ENCODE assay signal across 8 mouse cellular contexts in genomic region chr5:31926551-31926950, GRCm38 (mm10).
DNase-seq lines count a peak whose midpoint lies in the region; ATAC-seq and TF ChIP-seq lines count a peak whose summit lies in the region.

No protein-coding gene starts in this region.

- DNase-seq in cerebellum, adult 2 months: no peak
- no peak for DNase-seq in cerebellum, postnatal 36 days
- DNase-seq in liver, adult 2 months (ENCODE audit: extremely low read depth, low read depth, low spot score): peak; percentile 15
- DNase-seq in liver, embryonic 11.5 days (ENCODE audit: low spot score): no peak
- DNase-seq in induced T-regulatory cell, adult 2 months (ENCODE audit: low read depth): peak; percentile 78
- DNase-seq in testis, postnatal 10 days (ENCODE audit: low spot score): peak; percentile 59
- DNase-seq in left cerebral cortex, adult 18-20 months (ENCODE audit: low spot score in 2 of 2): no peak
- no peak for DNase-seq in left cerebral cortex, adult 11 months (ENCODE audit: low spot score)

- no peaks in the 10 kb centered on the region for H3K4me1 ChIP-seq in cerebellum, adult 2 months (ENCODE audit: control insufficient read depth, insufficient read depth, low read length)
- H3K4me1 ChIP-seq in liver, adult 2 months (ENCODE audit: control insufficient read depth, insufficient read depth, low read length): peaks cover 2% of the 10 kb centered on the region; the same call in 1 of the 2 replicates
- no peaks in the 10 kb centered on the region for H3K4me1 ChIP-seq in liver, embryonic 11.5 days (replicated peaks; ENCODE audit: control insufficient read depth, insufficient read depth, low read length)

- H3K4me2 ChIP-seq in liver, embryonic 11.5 days: no peak overlapping the region

- 100% methylated on average over 1 of the region's 1 CpGs for WGBS in cerebellum, adult 2 months
- WGBS in liver, adult 2 months: 96% methylated on average over 1 of the region's 1 CpGs
- 68% methylated on average over 1 of the region's 1 CpGs for WGBS in liver, embryonic 11.5 days

- no peak overlapping the region for H3K4me3 ChIP-seq in cerebellum, adult 2 months (replicated peaks; ENCODE audit: insufficient read depth, low read depth, low read length)
- no peak overlapping the region for H3K4me3 ChIP-seq in liver, adult 2 months (ENCODE audit: insufficient read depth, low read depth, low read length)
- H3K4me3 ChIP-seq in liver, embryonic 11.5 days (ENCODE audit: low read depth, low read length): no peak overlapping the region

- no peaks in the 10 kb centered on the region for H3K27me3 ChIP-seq in cerebellum, adult 2 months (ENCODE audit: control insufficient read depth, insufficient read depth, low read length)
- no peaks in the 10 kb centered on the region for H3K27me3 ChIP-seq in liver, adult 2 months (ENCODE audit: control insufficient read depth, insufficient read depth, low read length)
- no peaks in the 10 kb centered on the region for H3K27me3 ChIP-seq in liver, embryonic 11.5 days (replicated peaks; ENCODE audit: control insufficient read depth, insufficient read depth, low read length)

- no peaks in the 10 kb centered on the region for H3K79me2 ChIP-seq in liver, adult 2 months (ENCODE audit: control insufficient read depth, insufficient read depth, low read length)

- no peak for ATAC-seq in liver, embryonic 11.5 days (replicated peaks; ENCODE audit: low FRiP score)

- H3K36me3 ChIP-seq in liver, adult 2 months (ENCODE audit: control insufficient read depth, insufficient read depth, low read length): no peaks in the 10 kb centered on the region
- H3K36me3 ChIP-seq in liver, embryonic 11.5 days (ENCODE audit: control insufficient read depth, insufficient read depth, low read length): no peaks in the 10 kb centered on the region

- TF ChIP-seq CTCF in cerebellum, adult 2 months (IDR thresholded peaks at IDR 0.05; ENCODE audit: borderline replicate concordance, insufficient read depth, low read depth, low read length): peak; percentile 27; the same call in 1 of the 2 replicates
- TF ChIP-seq CTCF in liver, adult 2 months (IDR thresholded peaks at IDR 0.05; ENCODE audit: low read depth, low read length): peak; percentile 78

- TF ChIP-seq POLR2A in cerebellum, adult 2 months (IDR thresholded peaks at IDR 0.05; ENCODE audit: borderline replicate concordance, insufficient read depth, low read length): no peak
- TF ChIP-seq POLR2A in liver, adult 2 months (IDR thresholded peaks at IDR 0.05; ENCODE audit: extremely low read depth, insufficient read depth, low read length): no peak

- H3K9ac ChIP-seq in liver, adult 2 months (ENCODE audit: low read depth, low read length): no peak overlapping the region
- no peak overlapping the region for H3K9ac ChIP-seq in liver, embryonic 11.5 days (ENCODE audit: low read depth, low read length)

- no peak overlapping the region for H3K27ac ChIP-seq in cerebellum, adult 2 months (ENCODE audit: insufficient read depth, low read length)
- H3K27ac ChIP-seq in liver, adult 2 months (replicated peaks; ENCODE audit: insufficient read depth, low read depth, low read length): no peak overlapping the region
- no peak overlapping the region for H3K27ac ChIP-seq in liver, embryonic 11.5 days (ENCODE audit: low read depth, low read length)

- H3K9me3 ChIP-seq in liver, embryonic 11.5 days (ENCODE audit: control insufficient read depth, low read length): peaks cover 4% of the 10 kb centered on the region; the same call in 1 of the 2 replicates

Comparison
In these comparisons a context has a peak if more than half of its experiments do, and no peak if none do; other contexts are left out.
1. DNase-seq: peak in liver, adult 2 months (single experiment), induced T-regulatory cell, adult 2 months (single experiment) and testis, postnatal 10 days (single experiment); none in cerebellum, adult 2 months (0 of 2), cerebellum, postnatal 36 days (0 of 2), liver, embryonic 11.5 days (single experiment), left cerebral cortex, adult 18-20 months (0 of 2) and left cerebral cortex, adult 11 months (single experiment).